Mouse (Mus musculus) midbrain, embryonic 11.5 days (tissue): ENCODE results near the gene Naalad2. TPM values are rescaled to one million over a fixed set of nuclear protein-coding genes. Genes with fewer than 3 reads are reported as not detected.
"Not testable (repeated sequence)": the region's sequence is repeated elsewhere in the genome, so short reads cannot be mapped to it uniquely, and the experiment has no call there.

ENCODE experiments used
- ATAC-seq: fragments of 200-750 bp; cut with Nextera tagmentation; 2 replicates; pipeline ENCODE4 v1.8.0; 2017; ENCODE audit warnings: moderate TSS enrichment, moderate library complexity; ENCODE audit not compliant: low FRiP score
- DNase-seq: peaks from one replicate; pipeline ENCODE4 v3.0.0; 2015; ENCODE audit warnings: low spot score; ENCODE audit errors: missing footprints
- H3K27ac ChIP-seq: fragments of 300-500 bp; sonication (generic); 2 replicates; pipeline ENCODE4 v1.5.1; 2014; ENCODE audit warnings: low read depth, low read length
- H3K27me3 ChIP-seq: fragments of 300-500 bp; sonication (generic); 2 replicates; pipeline ENCODE4 v1.6.1; 2014; ENCODE audit warnings: mild to moderate bottlenecking, low read length, moderate library complexity, mixed read lengths; ENCODE audit not compliant: control insufficient read depth, insufficient read depth
- H3K36me3 ChIP-seq: fragments of 300-500 bp; sonication (generic); 2 replicates; pipeline ENCODE4 v1.6.1; 2014; ENCODE audit warnings: mild to moderate bottlenecking, low read length, moderate library complexity, mixed read lengths; ENCODE audit not compliant: control insufficient read depth, insufficient read depth
- H3K4me1 ChIP-seq: fragments of 300-500 bp; sonication (generic); 2 replicates; pipeline ENCODE4 v1.6.1; 2014; ENCODE audit warnings: low read length; ENCODE audit not compliant: control insufficient read depth, insufficient read depth
- H3K4me2 ChIP-seq: fragments of 300-500 bp; sonication (generic); 2 replicates; pipeline ENCODE4 v1.6.1; 2014; ENCODE audit warnings: mild to moderate bottlenecking, moderate library complexity
- H3K4me3 ChIP-seq: fragments of 300-500 bp; sonication (generic); 2 replicates; pipeline ENCODE4 v1.5.1; 2014; ENCODE audit warnings: low read depth, low read length
- H3K9ac ChIP-seq: fragments of 300-500 bp; sonication (generic); 2 replicates; pipeline ENCODE4 v1.6.1; 2014; ENCODE audit warnings: low read length
- H3K9me3 ChIP-seq: fragments of 300-500 bp; sonication (generic); 2 replicates; pipeline ENCODE4 v1.6.1; 2016; ENCODE audit warnings: low read length; ENCODE audit not compliant: control insufficient read depth
- WGBS: fragments of 180-500 bp; shearing (Covaris S2); extraction: QIAGEN DNeasy Blood & Tissue Kit; methylation state at CpG from one replicate; pipeline ENCODE4 v1.1.7; 2014; 5-methylcytosine and 5-hydroxymethylcytosine counted together
- polyA plus RNA-seq: library from polyadenylated mRNA; unstranded; fragments of >200 nt; fragmentation: Nextera tagmentation; extraction: Ambion mirVana; gene quantifications from 2 replicates; pipeline ENCODE4 v1.2.1, GENCODE M21; 2014

Gene Naalad2
- polyA plus RNA-seq, 1 experiment from 2014 or later, result 1.9 TPM

DNA sequence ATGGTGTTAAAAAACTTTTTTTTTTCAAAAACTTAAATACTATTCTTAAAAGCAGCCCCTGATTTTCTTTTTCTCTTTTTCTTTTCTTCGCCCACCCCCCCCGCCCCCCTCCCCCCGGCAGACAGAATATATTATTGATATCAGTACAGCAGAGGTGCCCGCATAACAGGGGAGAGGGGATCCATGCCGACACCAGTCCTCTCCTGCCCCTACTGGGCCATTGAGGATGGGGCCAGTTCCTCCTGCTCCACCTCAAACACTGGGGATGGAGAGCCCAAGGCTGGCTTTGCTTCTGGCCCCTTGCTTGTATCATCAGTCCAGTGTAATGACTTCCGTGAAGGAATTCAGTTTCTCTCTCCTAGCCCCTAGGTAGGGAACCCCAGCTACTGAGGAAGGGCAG lies 104.5 kb downstream of the Naalad2 start:
- Histone ChIP-seq H3K9me3 (no peaks in the 10 kb centered on the region), H3K4me2 (no peak overlapping the region), H3K4me1 (peaks cover 7% of the 10 kb centered on the region), H3K9ac (no peak overlapping the region), H3K4me3 (no peak overlapping the region), H3K27ac (no peak overlapping the region), H3K27me3 (no peaks in the 10 kb centered on the region), H3K36me3 (peaks cover 10% of the 10 kb centered on the region)
- 93% methylated on average over 6 of the region's 6 CpGs for WGBS
- DNase-seq (no peak), ATAC-seq (no peak)

- Histone ChIP-seq H3K4me3 (peak overlapping the region; percentile 84), H3K36me3 (no peaks in the 10 kb centered on the region; the same call in 1 of the 2 replicates), H3K27ac (no peak overlapping the region), H3K4me2 (peak overlapping the region; percentile 90), H3K27me3 (no peaks in the 10 kb centered on the region), H3K9ac (peak overlapping the region; percentile 97), H3K4me1 (peaks cover 10% of the 10 kb centered on the region), H3K9me3 (no peaks in the 10 kb centered on the region)
- DNase-seq (no peak), ATAC-seq (no peak)
- WGBS, result 55% methylated on average over 6 of the region's 6 CpGs
These were observed 109.6 kb downstream of the Naalad2 start for GRCm38 (mm10) chr9:18293026-18293781.

DNA sequence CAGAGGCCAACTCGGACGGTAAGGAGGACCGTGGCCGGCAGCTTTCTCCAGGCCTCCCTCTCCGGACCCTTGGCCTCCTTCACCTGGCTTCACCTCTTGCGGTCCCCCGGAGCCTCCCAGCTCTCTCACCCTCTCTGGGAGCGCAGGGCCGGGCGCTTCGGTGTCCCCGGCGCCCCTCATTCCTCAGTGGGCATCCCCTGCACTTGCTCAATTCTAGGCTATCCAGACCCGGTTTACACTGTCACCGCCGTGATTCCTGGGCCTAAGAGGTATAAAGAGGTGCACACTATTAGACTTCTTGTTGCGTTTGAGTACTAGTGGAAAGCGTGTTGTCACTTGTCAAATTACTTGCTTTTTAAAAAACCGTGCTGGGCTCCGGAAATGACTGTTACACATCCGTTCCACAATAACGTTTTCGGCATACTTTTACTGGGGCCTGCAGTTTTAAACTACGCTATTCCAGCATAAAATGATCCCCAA lies 110.3 kb downstream of the Naalad2 start:
- Histone ChIP-seq H3K4me1 (peaks cover 10% of the 10 kb centered on the region), H3K36me3 (no peaks in the 10 kb centered on the region; the same call in 1 of the 2 replicates), H3K4me2 (peak overlapping the region; percentile 90), H3K9me3 (no peaks in the 10 kb centered on the region), H3K27me3 (no peaks in the 10 kb centered on the region), H3K27ac (peak overlapping the region; percentile 73), H3K9ac (peak overlapping the region; percentile 97), H3K4me3 (peak overlapping the region; percentile 84)
- DNase-seq (peak; percentile 93), ATAC-seq (no peak; the same call in 1 of the 2 replicates)
- WGBS, result 4% methylated on average over 24 of the region's 24 CpGs

DNA sequence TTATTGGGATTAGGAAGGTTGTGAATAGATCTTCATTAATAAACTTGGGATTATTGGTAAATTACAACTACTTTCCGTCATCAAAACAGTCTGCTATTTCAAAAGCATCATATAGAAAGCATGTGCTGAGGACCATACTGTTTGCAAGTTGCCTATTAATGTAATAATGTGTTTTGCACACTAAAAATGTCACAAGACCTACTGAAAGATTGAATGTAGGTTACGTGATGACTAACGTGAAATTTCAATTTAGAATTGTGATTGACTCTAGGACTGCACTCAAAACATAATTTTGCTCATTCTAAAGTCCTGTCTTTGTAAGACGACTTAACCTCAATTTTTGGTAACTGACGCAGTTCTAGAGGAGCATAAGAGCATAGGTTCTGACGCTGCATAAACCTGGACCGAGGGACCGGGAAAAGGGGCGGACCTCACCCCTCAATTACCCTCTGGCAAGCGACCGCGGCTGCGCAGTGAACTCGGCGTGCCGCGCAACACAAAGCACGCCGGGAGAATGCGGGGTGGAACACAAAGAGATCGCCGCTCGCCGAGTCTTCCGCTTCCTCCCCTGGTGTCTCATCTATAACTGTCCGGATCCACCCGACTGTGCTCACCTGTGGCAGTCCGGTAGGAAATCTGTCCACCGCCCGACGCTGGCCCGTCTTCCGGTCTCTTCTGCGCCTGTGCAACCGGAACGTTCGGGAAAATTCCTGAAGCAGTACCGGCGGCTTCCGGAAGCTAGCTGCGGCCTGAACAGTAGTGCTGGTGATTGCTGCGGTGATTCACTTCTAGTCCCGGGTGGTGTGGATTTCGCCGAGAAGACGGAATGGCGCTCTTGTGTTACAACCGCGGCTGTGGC lies 111.0 kb downstream of the Naalad2 start, which contains the start of gene Chordc1:
TSS of gene Chordc1 (plus strand) at position 555 of the 859 bp plus-strand sequence.
- Histone ChIP-seq H3K36me3 (no peaks in the 10 kb centered on the region; the same call in 1 of the 2 replicates), H3K27ac (peak within 1 kb of the TSS; percentile 73), H3K4me3 (peak within 1 kb of the TSS; percentile 84), H3K4me1 (peaks cover 10% of the 10 kb centered on the region), H3K9ac (peak within 1 kb of the TSS; percentile 97), H3K9me3 (no peaks in the 10 kb centered on the region), H3K4me2 (peak within 1 kb of the TSS; percentile 90), H3K27me3 (no peaks in the 10 kb centered on the region)
- DNase-seq, result peak; percentile 99
- 3% methylated on average over 49 of the region's 49 CpGs for WGBS
- peak; percentile 99 for ATAC-seq

DNA sequence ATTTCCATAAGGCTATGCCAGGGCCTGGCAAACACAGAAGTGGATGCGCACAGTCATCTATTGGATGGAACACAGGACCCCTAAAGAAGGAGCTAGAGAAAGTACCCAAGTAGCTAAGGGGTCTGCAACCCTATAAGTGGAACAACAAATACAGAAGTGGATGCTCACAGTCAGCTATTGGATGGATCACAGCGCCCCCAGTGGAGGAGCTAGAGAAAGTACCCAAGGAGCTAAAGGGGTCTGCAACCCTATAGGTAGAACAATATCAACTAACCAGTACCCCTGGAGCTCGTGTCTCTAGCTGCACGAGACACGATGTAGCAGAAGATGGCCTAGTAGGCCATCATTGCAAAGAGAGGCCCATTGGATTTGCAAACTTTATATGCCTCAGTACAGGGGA lies 124.1 kb downstream of the Naalad2 start:
- not testable (repeated sequence) for H3K27me3 ChIP-seq, H3K9me3 ChIP-seq, H3K36me3 ChIP-seq, H3K4me3 ChIP-seq, H3K9ac ChIP-seq, H3K4me2 ChIP-seq, H3K4me1 ChIP-seq, DNase-seq, H3K27ac ChIP-seq
- 33% methylated on average over 5 of the region's 5 CpGs for WGBS
- ATAC-seq, result peak; percentile 35; the same call in 1 of the 2 replicates

DNA sequence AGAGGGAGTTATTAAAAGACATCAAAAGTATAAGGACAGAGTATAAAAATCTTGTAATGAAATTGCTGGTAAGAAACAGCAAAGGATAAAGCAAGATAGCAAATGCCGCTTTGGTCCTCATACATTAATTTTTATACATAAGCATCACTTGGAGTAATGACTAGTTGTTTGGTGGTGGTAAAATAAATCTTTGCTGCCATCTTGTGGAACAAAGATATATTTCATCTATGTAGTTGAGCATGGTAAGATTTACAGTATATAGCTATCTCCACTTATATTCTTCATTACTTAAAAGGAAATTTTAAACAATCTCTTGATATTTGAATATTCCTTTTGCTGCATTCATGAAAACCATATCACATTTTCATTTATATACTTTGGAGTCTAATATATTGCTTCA lies 125.3 kb downstream of the Naalad2 start:
- Histone ChIP-seq H3K36me3 (no peaks in the 10 kb centered on the region), H3K4me3 (no peak overlapping the region), H3K9ac (no peak overlapping the region), H3K27me3 (no peaks in the 10 kb centered on the region), H3K27ac (no peak overlapping the region), H3K4me2 (no peak overlapping the region), H3K4me1 (no peaks in the 10 kb centered on the region), H3K9me3 (no peaks in the 10 kb centered on the region)
- no peak for DNase-seq
- ATAC-seq, result peak; percentile 38; the same call in 1 of the 2 replicates
- WGBS, result 64% methylated on average over 1 of the region's 1 CpGs

DNA sequence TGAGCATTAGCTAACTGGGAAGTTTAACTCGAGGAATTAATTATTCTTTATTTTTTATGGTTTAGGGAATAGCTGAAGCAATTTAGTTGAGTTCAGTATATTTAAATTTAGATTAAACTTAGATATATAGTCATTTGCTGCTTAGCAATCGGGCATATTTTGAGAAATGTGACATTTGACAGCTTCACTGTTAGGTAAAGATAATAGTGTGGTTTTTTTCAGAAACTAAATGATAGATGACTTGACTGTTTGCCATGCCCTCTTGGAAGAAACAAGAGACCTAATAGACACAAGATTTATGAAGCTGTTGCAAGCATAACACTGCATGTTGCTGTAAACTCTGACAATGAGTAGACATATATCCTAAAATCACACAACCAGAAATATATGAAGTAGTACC lies 126.0 kb downstream of the Naalad2 start:
- DNase-seq (no peak), ATAC-seq (no peak)
- no peaks in the 10 kb centered on the region for H3K4me1 ChIP-seq
- no peak overlapping the region for H3K4me2 ChIP-seq
- H3K9ac ChIP-seq, result no peak overlapping the region
- H3K36me3 ChIP-seq, result no peaks in the 10 kb centered on the region
- H3K27me3 ChIP-seq, result no peaks in the 10 kb centered on the region
- 57% methylated on average over 2 of the region's 2 CpGs for WGBS
- H3K9me3 ChIP-seq, result no peaks in the 10 kb centered on the region
- no peak overlapping the region for H3K27ac ChIP-seq
- no peak overlapping the region for H3K4me3 ChIP-seq

- ATAC-seq, result no peak
- DNase-seq, result no peak
- H3K4me1 ChIP-seq, result no peaks in the 10 kb centered on the region
- H3K27ac ChIP-seq, result no peak overlapping the region
- WGBS, result 93% methylated on average over 1 of the region's 1 CpGs
- no peak overlapping the region for H3K9ac ChIP-seq
- no peak overlapping the region for H3K4me2 ChIP-seq
- no peaks in the 10 kb centered on the region for H3K27me3 ChIP-seq
- no peaks in the 10 kb centered on the region for H3K36me3 ChIP-seq
- no peaks in the 10 kb centered on the region for H3K9me3 ChIP-seq
- no peak overlapping the region for H3K4me3 ChIP-seq
These were observed 126.9 kb downstream of the Naalad2 start for GRCm38 (mm10) chr9:18275901-18276300.
